Comparison of ENCODE assay signal across 23 mouse cellular contexts in genomic region chr1:158215581-158215980, GRCm38 (mm10).
"Had no signal": no experiment of that assay in that cellular context is flagged by ENCODE, and none has a peak within 500 bp of the region (broad histone marks: within the 10 kb centered on the region; RNA-seq: fewer than 3 reads in every experiment).

No protein-coding gene starts in this region.

- H3K9me3 ChIP-seq: heart, embryonic 12.5 days; hindbrain, embryonic 10.5 days; hindbrain, embryonic 12.5 days; intestine, embryonic 15.5 days; limb, embryonic 10.5 days; limb, embryonic 12.5 days; liver, embryonic 13.5 days; liver, embryonic 15.5 days had no signal

- H3K4me3 ChIP-seq: gastrocnemius, adult 2 months; heart, adult 2 months; heart, embryonic 12.5 days; hindbrain, embryonic 10.5 days; hindbrain, embryonic 12.5 days; intestine, embryonic 15.5 days; layer of hippocampus, adult 2 months; left cerebral cortex, adult 2 months; limb, embryonic 10.5 days; limb, embryonic 12.5 days; liver, embryonic 13.5 days; liver, embryonic 15.5 days had no signal

- H3K4me1 ChIP-seq: heart, embryonic 12.5 days; intestine, embryonic 15.5 days; liver, embryonic 13.5 days; liver, embryonic 15.5 days had no signal

- H3K36me3 ChIP-seq: heart, embryonic 12.5 days; hindbrain, embryonic 10.5 days; hindbrain, embryonic 12.5 days; intestine, embryonic 15.5 days; limb, embryonic 10.5 days; limb, embryonic 12.5 days; liver, embryonic 13.5 days; liver, embryonic 15.5 days had no signal

- H3K27ac ChIP-seq: gastrocnemius, adult 2 months; heart, adult 2 months; hindbrain, embryonic 10.5 days; hindbrain, embryonic 12.5 days; hindbrain, embryonic 14.5 days; intestine, embryonic 15.5 days; layer of hippocampus, adult 2 months; left cerebral cortex, adult 2 months; limb, embryonic 10.5 days; limb, embryonic 12.5 days; liver, embryonic 13.5 days; liver, embryonic 15.5 days had no signal

- H3K9ac ChIP-seq: heart, embryonic 12.5 days; hindbrain, embryonic 12.5 days; hindbrain, embryonic 14.5 days; intestine, embryonic 15.5 days; limb, embryonic 12.5 days; liver, embryonic 13.5 days; liver, embryonic 15.5 days had no signal

- DNase-seq: gastrocnemius, adult 2 months; gastrocnemius, postnatal 10 days; gastrocnemius, postnatal 25 days; heart, adult 2 months; heart, postnatal 10 days; heart, postnatal 4 days; kidney, adult 18-20 months; kidney, adult 8-10 months; kidney, postnatal 10 days; kidney, postnatal 25 days; kidney, postnatal 4 days; liver; liver, embryonic 13.5 days had no signal
